Mouse (Mus musculus) liver, embryonic 13.5 days (tissue): Measurements from ENCODE around the gene Syde2. TPM values are rescaled to one million over a fixed set of nuclear protein-coding genes. Genes with fewer than 3 reads are reported as not detected.

Source experiments
- ATAC-seq: fragments of 200-750 bp; cut with Nextera tagmentation; 2 replicates; pipeline ENCODE4 v1.8.0; 2017; ENCODE audit warnings: low read depth, mild to moderate bottlenecking, moderate number of reproducible peaks, moderate library complexity
- DNase-seq: peaks from one replicate; pipeline ENCODE4 v3.0.0; 2022
- H3K27ac ChIP-seq: fragments of 300-500 bp; sonication (generic); 2 replicates; pipeline ENCODE4 v1.5.1; 2015; ENCODE audit warnings: moderate library complexity, mild to moderate bottlenecking, inconsistent platforms
- H3K27me3 ChIP-seq: fragments of 300-500 bp; sonication (generic); 2 replicates; pipeline ENCODE4 v1.6.1; 2015; ENCODE audit warnings: mild to moderate bottlenecking, inconsistent platforms
- H3K36me3 ChIP-seq: fragments of 300-500 bp; sonication (generic); 2 replicates; pipeline ENCODE4 v1.6.1; 2015; ENCODE audit warnings: mild to moderate bottlenecking, inconsistent platforms
- H3K4me1 ChIP-seq: fragments of 300-500 bp; sonication (generic); replicated peaks from 2 replicates; pipeline ENCODE4 v1.6.1; 2015; ENCODE audit warnings: inconsistent platforms
- H3K4me2 ChIP-seq: fragments of 300-500 bp; sonication (generic); 2 replicates; pipeline ENCODE4 v1.6.1; 2015; ENCODE audit warnings: inconsistent platforms, mild to moderate bottlenecking, moderate library complexity
- H3K4me3 ChIP-seq: fragments of 300-500 bp; sonication (generic); replicated peaks from 2 replicates; pipeline ENCODE4 v1.5.1; 2015; ENCODE audit warnings: mild to moderate bottlenecking, inconsistent platforms
- H3K9ac ChIP-seq: fragments of 300-500 bp; sonication (generic); 2 replicates; pipeline ENCODE4 v1.6.1; 2015; ENCODE audit warnings: mild to moderate bottlenecking, inconsistent platforms
- H3K9me3 ChIP-seq: fragments of 300-500 bp; sonication (generic); replicated peaks from 2 replicates; pipeline ENCODE4 v1.6.1; 2016; ENCODE audit warnings: inconsistent platforms
- WGBS: fragments of 180-500 bp; shearing (Covaris S2); methylation state at CpG from one replicate; pipeline ENCODE4 v1.1.7; 2015; ENCODE audit not compliant: insufficient replicate concordance; 5-methylcytosine and 5-hydroxymethylcytosine counted together
- polyA plus RNA-seq: library from polyadenylated mRNA; unstranded; fragments of >200 nt; fragmentation: Nextera tagmentation; extraction: Ambion mirVana; gene quantifications from 2 replicates; pipeline ENCODE4 v1.2.1, GENCODE M21; 2015

Syde2 gene
- polyA plus RNA-seq, 1 experiment from 2014 or later, result 0.35 TPM

DNA sequence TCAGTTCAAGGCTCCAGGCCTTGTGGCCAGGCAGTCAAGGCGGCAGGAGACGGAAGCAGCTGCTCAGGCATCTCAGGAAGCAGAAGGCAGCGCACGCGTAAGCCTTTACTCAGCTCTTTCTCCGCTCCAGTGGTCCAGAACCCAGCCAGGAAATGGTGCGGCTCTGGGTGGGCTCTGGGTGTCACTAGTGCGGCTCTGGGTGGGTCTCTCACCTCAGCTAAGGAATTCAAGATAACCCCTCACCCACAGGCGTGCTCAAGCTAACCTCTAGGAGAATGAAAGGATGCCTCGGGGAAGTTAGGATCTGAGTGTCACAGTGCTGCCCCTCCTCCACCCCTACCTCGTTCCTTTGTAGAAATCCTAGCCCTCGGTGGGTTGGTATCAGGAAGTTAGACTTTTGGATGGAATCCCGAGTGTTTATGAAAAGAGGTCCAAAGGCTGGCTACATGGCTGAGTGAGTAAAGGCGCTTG, 18.6 kb upstream of the Syde2 start:
- ATAC-seq (no peak), DNase-seq (no peak)
- Histone ChIP-seq H3K4me3 (no peak overlapping the region), H3K36me3 (no peaks in the 10 kb centered on the region), H3K27me3 (peaks cover 11% of the 10 kb centered on the region), H3K9ac (no peak overlapping the region), H3K4me2 (no peak overlapping the region), H3K4me1 (peaks cover 19% of the 10 kb centered on the region), H3K9me3 (peaks cover 3% of the 10 kb centered on the region), H3K27ac (no peak overlapping the region)
- 17% methylated on average over 14 of the region's 14 CpGs for WGBS

DNA sequence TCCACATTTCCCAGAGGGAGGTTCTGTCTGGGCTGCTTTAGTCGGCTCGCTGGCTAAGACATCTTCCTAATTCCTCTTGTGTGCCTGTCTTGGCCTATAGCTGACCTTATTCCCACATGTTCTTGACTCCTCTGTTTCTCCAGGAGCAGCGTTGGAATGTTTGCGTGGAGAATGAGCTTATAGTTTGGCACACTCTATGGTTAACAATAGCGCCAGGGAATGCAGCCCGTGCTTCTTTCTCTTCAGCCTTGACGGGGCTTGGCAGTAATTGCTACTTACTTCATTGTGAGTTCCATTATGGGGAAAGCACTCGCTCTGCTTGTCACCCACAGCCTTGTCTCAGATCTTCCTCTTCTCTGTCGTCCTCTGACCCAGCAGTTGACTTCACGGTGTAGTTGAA, 16.2 kb upstream of the Syde2 start:
- no peak overlapping the region for H3K4me3 ChIP-seq
- peaks cover 13% of the 10 kb centered on the region for H3K9me3 ChIP-seq
- DNase-seq (no peak), ATAC-seq (no peak)
- H3K4me2 ChIP-seq, result no peak overlapping the region
- H3K9ac ChIP-seq, result no peak overlapping the region
- no peaks in the 10 kb centered on the region for H3K36me3 ChIP-seq
- WGBS, result 68% methylated on average over 10 of the region's 10 CpGs
- H3K4me1 ChIP-seq, result peaks cover 7% of the 10 kb centered on the region; the same call in 1 of the 2 replicates
- H3K27ac ChIP-seq, result no peak overlapping the region
- no peaks in the 10 kb centered on the region for H3K27me3 ChIP-seq

DNA sequence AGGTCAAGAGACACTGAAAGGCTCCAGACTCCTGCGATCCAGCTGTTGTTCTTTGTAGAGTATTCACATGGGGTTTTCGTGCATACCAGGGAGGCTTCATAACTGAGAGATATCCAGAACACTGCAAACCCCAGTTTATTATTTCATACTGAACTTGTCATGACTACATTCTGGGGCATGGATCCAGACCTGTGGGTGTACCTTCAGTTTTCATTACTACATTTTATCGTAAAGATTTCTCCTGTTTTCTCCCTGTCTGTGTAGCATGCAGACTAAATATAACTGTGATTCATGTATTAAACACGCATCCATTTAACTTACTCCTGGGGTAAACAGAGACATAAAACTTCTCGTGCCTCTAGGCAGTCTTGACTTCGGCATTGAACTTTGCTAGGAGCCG, 12.7 kb upstream of the Syde2 start:
- Histone ChIP-seq H3K27me3 (no peaks in the 10 kb centered on the region), H3K36me3 (no peaks in the 10 kb centered on the region), H3K4me2 (no peak overlapping the region), H3K9ac (no peak overlapping the region), H3K27ac (no peak overlapping the region), H3K4me1 (no peaks in the 10 kb centered on the region), H3K4me3 (no peak overlapping the region), H3K9me3 (peaks cover 15% of the 10 kb centered on the region)
- DNase-seq (no peak), ATAC-seq (no peak)
- 79% methylated on average over 7 of the region's 7 CpGs for WGBS

DNA sequence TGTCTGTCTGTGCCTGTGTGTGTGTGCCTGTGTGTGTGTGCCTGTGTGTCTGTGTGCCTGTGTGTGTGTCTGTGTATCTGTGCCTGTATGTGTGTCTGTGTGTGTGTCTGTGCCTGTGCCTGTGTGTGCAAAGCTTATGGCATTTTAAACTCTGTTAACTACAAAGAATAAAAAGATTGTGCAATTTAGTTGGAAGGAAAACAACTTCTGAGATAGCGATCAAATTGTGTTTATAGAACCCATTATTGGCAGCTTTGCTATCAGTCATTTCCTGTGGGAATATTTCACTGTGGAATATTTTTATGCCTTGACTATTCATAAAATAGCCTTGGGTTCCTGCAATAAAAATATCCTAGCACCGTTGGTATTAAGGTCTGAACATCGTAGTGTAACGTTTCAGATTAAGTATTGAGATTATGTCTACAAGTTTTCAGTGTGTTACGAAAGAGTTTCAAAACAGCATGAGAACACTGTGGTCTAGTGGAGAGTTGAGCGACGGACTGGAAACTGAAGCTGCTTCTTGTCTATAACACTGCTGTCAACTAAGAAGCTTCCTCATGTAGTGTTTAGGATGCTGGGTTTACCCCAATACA, 2.2 kb upstream of the Syde2 start:
- ATAC-seq (no peak), DNase-seq (no peak)
- H3K36me3 ChIP-seq, result no peaks in the 10 kb centered on the region
- peaks cover 20% of the 10 kb centered on the region for H3K4me1 ChIP-seq
- no peak overlapping the region for H3K4me3 ChIP-seq
- no peak overlapping the region for H3K27ac ChIP-seq
- no peak overlapping the region for H3K4me2 ChIP-seq
- peaks cover 56% of the 10 kb centered on the region for H3K27me3 ChIP-seq
- H3K9ac ChIP-seq, result no peak overlapping the region
- WGBS, result 55% methylated on average over 7 of the region's 7 CpGs
- H3K9me3 ChIP-seq, result no peaks in the 10 kb centered on the region

DNA sequence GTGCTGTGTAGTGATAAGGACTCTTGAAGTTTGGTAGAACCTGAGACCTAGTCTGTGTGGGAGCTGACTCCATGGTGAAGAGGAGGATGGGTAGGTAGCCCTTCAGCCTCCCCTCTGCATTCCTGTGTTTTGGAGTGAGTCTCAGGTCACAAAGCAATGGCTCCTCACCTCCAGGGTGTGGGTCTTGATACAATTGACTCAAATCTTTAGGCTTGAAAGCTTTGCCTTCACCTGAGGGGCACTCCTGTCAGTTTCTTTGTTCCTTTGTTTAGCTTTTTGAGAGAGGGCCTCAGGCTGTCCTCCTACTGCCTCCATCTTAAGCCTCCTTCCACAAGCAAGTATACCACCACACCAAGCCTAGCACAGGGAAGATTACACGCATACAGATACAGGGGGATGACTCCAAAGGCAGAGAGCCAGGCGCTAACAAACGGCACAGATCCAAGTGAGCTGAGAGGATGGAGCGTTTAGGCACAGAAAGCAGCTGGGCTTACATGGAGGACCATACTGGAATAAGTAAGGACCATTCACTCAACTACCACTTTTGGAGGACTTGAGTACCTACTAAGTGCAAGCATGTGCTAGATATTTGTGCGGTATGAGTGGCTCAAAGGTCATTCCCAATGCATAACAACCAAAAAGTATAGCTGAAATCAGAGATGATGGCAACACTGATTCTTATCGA, 1.2 kb upstream of the Syde2 start:
- H3K9ac ChIP-seq, result no peak overlapping the region
- H3K36me3 ChIP-seq, result no peaks in the 10 kb centered on the region
- H3K9me3 ChIP-seq, result no peaks in the 10 kb centered on the region
- 63% methylated on average over 6 of the region's 6 CpGs for WGBS
- H3K27me3 ChIP-seq, result peaks cover 56% of the 10 kb centered on the region
- H3K4me2 ChIP-seq, result no peak overlapping the region
- H3K4me1 ChIP-seq, result peaks cover 20% of the 10 kb centered on the region
- no peak overlapping the region for H3K4me3 ChIP-seq
- no peak for DNase-seq
- H3K27ac ChIP-seq, result no peak overlapping the region
- no peak for ATAC-seq

DNA sequence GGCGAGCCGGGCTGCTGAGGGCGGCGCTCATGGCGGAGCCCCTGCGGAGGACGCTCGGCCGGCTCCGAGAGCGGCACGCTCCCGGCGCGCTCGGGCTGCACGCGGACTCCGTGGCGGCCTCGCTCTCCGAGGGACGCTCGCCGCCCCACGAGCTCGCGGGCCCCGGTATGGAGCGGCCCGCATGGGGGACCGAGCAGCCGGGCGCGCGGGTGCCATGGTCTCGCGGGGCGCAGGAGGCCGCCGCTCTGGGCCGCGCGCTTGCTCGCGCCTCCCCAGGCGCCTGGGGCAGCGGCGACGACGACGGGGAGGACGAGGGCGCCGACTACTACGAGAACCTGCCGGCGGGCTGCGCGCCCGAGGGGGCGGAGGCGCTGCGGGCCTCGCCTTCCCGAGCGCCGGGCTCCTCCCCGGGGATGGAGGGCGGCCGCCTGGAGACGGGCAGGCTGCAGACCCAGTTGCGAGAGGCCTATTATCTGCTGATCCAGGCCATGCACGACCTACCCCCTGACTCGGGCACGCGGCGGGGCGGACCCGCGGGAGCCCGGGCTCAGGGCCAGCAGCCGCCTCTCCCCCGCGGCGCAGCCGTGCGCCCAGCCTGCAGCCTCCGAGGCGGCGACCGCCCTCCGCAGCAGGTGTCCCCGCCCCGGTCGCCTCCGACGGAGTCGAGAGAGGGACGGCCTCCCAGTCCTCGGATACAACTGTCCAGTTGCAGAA, 457 bp downstream of the Syde2 start:
- no peaks in the 10 kb centered on the region for H3K9me3 ChIP-seq
- peak overlapping the region; percentile 75 for H3K4me2 ChIP-seq
- ATAC-seq, result peak; percentile 85
- H3K4me3 ChIP-seq, result peak overlapping the region; percentile 63
- under 1% methylated on average over 92 of the region's 101 CpGs for WGBS
- peaks cover 30% of the 10 kb centered on the region for H3K4me1 ChIP-seq
- peak overlapping the region; percentile 78 for H3K27ac ChIP-seq
- peaks cover 56% of the 10 kb centered on the region for H3K27me3 ChIP-seq
- peak overlapping the region; percentile 74 for H3K9ac ChIP-seq
- no peaks in the 10 kb centered on the region for H3K36me3 ChIP-seq
- DNase-seq, result peak; percentile 42

DNA sequence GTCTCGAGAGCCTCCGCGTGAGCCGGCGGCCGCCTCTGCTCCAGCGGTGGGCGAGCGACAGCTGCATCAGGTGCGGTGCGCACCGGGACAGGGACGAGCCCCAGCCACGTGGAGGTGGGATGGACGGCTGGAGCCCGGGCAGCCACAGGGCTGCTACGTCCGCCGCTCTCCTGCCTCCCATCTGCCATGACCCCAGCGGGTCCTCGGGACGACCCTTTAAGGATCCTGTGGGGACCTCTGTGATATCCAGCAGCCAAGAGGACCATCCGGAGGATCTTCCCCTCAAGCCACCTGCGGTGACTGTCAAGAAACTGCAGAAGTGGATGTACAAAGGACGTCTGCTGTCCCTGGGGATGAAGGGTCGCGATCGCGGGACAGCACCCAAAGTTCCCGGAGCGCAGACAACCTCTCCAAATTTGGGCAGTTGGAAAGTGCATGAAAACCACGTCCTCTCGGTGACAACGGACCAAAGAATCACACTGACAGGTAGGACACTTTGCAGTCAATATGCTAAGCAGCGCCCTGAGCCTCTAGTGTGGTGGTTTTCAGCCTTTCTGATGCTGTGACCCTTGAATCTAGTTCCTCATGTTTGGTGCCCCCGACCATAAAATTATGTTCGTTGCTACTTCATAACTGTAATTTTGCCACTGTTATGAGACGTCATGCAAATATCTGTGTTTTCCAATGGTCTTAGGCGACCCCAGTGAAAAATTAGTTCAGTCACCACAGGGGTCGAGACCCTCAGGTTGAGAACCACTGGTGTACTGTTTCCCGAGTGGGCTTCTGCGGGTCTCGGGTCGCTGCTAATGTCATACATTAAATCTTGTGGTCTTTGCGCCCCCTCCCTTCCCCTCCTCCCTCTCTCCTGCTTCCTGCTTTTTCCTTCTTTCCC, 1.3 kb downstream of the Syde2 start:
- Histone ChIP-seq H3K4me3 (peak overlapping the region; percentile 63), H3K27me3 (peaks cover 50% of the 10 kb centered on the region), H3K9me3 (no peaks in the 10 kb centered on the region), H3K4me2 (peak overlapping the region; percentile 75), H3K27ac (peak overlapping the region; percentile 67), H3K36me3 (no peaks in the 10 kb centered on the region), H3K9ac (peak overlapping the region; percentile 74), H3K4me1 (peaks cover 30% of the 10 kb centered on the region)
- ATAC-seq (no peak), DNase-seq (peak; percentile 4)
- 1% methylated on average over 42 of the region's 45 CpGs for WGBS

DNA sequence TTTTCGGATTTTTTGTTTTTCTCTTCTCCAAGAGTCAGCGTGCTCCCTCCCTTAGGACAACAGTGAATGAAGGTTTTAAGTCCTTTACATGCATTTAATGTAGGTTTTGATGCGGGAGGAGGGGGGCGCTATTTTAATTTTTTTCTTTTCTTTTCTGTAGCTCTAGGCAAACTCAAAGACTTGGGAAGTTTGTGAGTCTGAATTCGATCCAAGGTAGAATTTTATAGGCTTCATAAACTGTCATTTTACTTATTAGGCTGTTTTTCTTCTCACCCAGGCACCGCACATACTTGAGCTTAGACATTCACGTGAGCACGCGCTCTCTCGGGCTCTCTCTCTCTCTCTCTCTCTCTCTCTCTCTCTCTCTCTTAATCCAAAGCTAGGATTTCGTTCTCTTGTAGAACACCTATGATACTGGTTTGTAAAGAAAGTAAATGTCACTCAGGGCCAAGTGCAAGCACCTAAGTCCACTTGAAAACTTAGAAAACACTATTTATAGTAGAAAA, 2.0 kb downstream of the Syde2 start:
- Histone ChIP-seq H3K4me1 (peaks cover 30% of the 10 kb centered on the region), H3K27ac (no peak overlapping the region), H3K9ac (peak overlapping the region; percentile 74), H3K36me3 (no peaks in the 10 kb centered on the region), H3K4me3 (peak overlapping the region; percentile 63), H3K27me3 (peaks cover 43% of the 10 kb centered on the region), H3K9me3 (no peaks in the 10 kb centered on the region), H3K4me2 (peak overlapping the region; percentile 75)
- WGBS, result 13% methylated on average over 11 of the region's 11 CpGs
- DNase-seq, result no peak
- ATAC-seq, result no peak

DNA sequence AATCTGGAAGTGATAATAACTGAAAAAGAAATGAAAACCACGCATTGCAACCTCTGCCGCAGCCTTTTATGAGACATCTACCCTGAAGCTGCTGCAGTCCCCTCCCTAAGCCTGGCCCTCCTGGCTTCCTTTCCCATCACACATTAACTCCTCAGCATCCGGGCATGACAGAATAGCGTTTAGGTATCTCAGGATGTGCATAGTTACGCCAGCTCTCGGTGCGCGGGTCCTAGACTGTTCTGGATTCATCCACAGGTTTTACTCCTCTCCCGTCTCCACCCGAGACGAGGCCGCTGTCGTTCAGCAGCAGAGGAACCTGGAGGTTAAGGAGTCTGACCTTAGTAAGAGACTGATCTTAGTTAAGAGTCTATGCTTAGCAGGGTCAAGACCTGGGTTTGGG, 3.5 kb downstream of the Syde2 start:
- ATAC-seq (no peak), DNase-seq (no peak)
- Histone ChIP-seq H3K4me1 (peaks cover 30% of the 10 kb centered on the region), H3K36me3 (no peaks in the 10 kb centered on the region), H3K9me3 (no peaks in the 10 kb centered on the region), H3K4me3 (no peak overlapping the region), H3K27me3 (peaks cover 34% of the 10 kb centered on the region), H3K27ac (no peak overlapping the region), H3K9ac (no peak overlapping the region), H3K4me2 (no peak overlapping the region)
- 76% methylated on average over 13 of the region's 13 CpGs for WGBS

DNA sequence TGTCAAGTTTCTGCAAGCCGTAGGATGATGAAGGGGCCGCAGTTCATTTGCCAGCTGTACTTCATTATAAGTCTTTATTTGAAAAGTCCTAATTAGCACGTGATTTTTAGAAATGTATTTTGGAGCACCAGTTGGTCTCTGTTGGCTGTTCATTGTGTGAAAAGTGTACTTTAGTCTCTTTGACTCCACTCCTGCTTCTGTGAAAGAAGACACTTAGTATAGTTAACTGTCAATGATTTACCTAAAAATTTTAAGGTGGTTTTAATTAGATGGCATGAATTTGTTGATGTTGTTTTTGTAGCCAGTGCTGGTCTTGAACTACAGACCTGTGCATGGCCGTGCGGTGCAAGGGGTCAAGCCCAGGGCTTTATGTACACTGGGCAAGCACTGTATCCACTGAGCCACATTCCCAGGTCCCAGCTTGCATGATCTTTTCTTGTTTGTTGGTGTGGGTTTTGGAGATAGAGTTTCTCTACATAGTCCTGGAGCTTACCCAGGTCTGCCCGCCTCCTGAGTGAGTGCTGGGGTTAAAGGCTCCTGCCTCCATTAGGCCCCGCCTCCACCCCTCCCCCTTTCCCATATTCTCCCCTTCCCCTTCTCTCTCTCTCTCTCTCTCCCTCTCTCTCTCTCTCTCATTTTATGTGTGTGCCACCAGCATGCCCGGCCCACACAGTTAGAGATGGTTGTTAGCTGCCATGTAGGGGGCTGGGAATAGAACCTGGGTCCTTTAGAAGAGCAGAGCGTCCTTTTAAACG, 4.5 kb downstream of the Syde2 start:
- DNase-seq, result no peak
- Histone ChIP-seq H3K27ac (no peak overlapping the region), H3K27me3 (peaks cover 24% of the 10 kb centered on the region), H3K4me3 (no peak overlapping the region), H3K4me1 (peaks cover 30% of the 10 kb centered on the region), H3K9me3 (no peaks in the 10 kb centered on the region), H3K36me3 (no peaks in the 10 kb centered on the region), H3K9ac (no peak overlapping the region), H3K4me2 (no peak overlapping the region)
- no peak for ATAC-seq
- 74% methylated on average over 10 of the region's 10 CpGs for WGBS
